Mouse (Mus musculus): ENCODE data around the gene Tenm4.

The Tenm4 gene

GRCm38 (mm10) chr7:96356285-96356811 is 185.3 kb downstream of the Tenm4 start:
- DNase-seq, result no peak

GRCm38 (mm10) chr7:96357550-96357949 is 186.5 kb downstream of the Tenm4 start:
- DNase-seq, result no peak

- no peak for DNase-seq
These were observed 192.3 kb downstream of the Tenm4 start for GRCm38 (mm10) chr7:96363311-96363710.

- DNase-seq, result no peak
These were observed 198.9 kb downstream of the Tenm4 start for GRCm38 (mm10) chr7:96369947-96370346.

GRCm38 (mm10) chr7:96374004-96374663 is 203.1 kb downstream of the Tenm4 start:
- no peak for DNase-seq

- DNase-seq, result no peak
These were observed 204.5 kb downstream of the Tenm4 start for GRCm38 (mm10) chr7:96375507-96375906.

GRCm38 (mm10) chr7:96383686-96384528 is 212.9 kb downstream of the Tenm4 start:
- no peak for DNase-seq

- no peak for DNase-seq
These were observed 213.9 kb downstream of the Tenm4 start for GRCm38 (mm10) chr7:96384726-96385500.

GRCm38 (mm10) chr7:96385850-96386249 is 214.8 kb downstream of the Tenm4 start:
- no peak for DNase-seq

- DNase-seq, result no peak
These were observed 219.1 kb downstream of the Tenm4 start for GRCm38 (mm10) chr7:96390034-96390670.

GRCm38 (mm10) chr7:96390894-96391293 is 219.8 kb downstream of the Tenm4 start:
- no peak for DNase-seq

- no peak for DNase-seq
These were observed 220.9 kb downstream of the Tenm4 start for GRCm38 (mm10) chr7:96391797-96392472.

- no peak for DNase-seq
These were observed 221.6 kb downstream of the Tenm4 start for GRCm38 (mm10) chr7:96392600-96392999.

GRCm38 (mm10) chr7:96397940-96398339 is 226.9 kb downstream of the Tenm4 start:
- DNase-seq, result no peak

GRCm38 (mm10) chr7:96400411-96400810 is 229.4 kb downstream of the Tenm4 start:
- DNase-seq, result no peak

- DNase-seq, result no peak
These were observed 235.7 kb downstream of the Tenm4 start for GRCm38 (mm10) chr7:96406630-96407214.

GRCm38 (mm10) chr7:96408161-96408889 is 237.3 kb downstream of the Tenm4 start:
- no peak for DNase-seq

GRCm38 (mm10) chr7:96409323-96409880 is 238.4 kb downstream of the Tenm4 start:
- DNase-seq, result no peak

- no peak for DNase-seq
These were observed 242.8 kb downstream of the Tenm4 start for GRCm38 (mm10) chr7:96413822-96414221.

- no peak for DNase-seq
These were observed 243.4 kb downstream of the Tenm4 start for GRCm38 (mm10) chr7:96414290-96415055.
